Mouse (Mus musculus) brain, adult 2 months (tissue): Measurements from ENCODE around the gene Ftsj1.

Source experiments
- DNase-seq: peaks from one replicate; pipeline ENCODE4 v3.0.0; 2011; ENCODE audit warnings: low read depth, low spot score

The Ftsj1 gene

DNA sequence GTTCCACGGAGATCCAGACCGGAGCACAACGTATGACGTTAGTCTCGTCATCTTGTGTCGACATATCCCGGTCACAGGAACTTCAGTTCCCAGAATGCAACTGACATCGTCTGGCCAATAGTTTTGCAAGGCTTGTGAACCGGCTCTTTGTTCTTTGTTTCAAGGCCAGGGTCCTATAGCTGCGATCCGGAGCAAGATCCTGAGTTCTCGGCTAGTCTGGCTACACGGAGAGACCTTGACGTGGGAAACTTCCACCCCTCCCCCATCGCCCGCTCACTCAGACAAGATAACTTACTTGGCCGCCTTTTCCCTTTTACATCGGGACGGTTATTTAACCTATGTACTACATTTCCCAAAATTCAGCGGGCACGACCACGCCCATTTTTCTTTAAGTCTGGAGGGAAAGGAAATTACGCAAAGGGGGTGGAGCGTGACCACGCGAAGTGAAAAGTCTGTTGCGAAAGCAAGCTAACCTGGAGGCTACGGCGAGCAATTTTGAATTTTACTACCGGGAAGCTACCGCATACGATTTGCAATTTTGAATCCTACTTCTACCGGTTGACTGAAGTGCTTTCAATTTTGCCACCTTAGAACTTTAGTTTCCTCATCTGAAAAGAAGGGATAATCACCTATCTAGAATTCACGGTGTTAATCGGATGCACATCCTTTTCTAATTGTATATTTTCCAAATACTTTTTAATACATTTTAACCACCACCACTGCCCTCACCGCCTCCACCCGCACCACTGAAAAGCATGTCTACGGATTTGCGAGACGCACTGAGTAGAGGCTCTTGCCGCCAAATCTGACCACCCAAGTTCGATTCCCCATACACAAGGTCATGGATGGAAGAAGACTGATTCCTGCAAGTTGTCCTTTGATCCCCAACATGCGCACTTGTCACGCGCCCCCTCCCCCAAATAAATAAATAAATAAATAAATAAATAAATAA is at the start of gene Ftsj1:
TSS of gene Ftsj1 (minus strand) at position 73 of the 952 bp plus-strand sequence.
- DNase-seq, result peak; percentile 97

DNA sequence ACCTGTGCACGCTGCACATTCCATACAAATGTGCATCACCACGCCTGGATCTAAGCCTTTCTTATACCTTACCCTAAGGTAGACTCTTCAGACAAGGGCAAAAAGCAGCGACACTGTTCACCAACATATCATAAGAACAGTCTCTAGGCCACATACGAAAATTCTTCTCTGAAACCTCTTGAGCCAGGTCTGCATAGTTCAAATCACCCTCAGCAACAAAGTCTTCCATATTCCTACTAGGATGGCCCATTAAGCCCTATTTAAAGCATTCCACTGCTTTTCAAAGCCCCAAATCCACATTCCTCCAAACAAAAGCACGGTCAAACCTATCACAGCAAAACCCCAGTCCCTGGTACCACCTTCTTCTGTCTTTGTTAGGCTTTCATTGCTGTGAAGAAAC is 36.4 kb upstream of the Ftsj1 start:
- DNase-seq, result no peak

DNA sequence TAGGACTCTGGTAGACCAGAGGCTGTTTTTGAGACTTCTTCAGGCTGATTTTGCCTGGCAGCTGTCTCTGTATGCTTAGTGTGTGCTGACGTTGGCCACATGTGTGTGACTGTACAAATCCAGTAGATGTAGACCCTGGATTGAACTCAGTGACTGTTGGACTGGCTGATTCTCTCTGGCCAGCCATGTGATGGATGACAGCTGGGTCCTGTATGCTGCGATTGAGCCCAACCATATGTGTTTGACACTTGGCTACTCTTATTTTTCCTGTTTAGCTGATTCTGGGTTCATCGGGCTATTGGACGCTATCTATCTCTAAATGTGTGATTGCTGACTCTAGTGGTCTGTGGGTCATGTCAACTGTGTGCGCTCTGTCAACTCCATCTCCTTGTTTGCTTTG is 21.9 kb upstream of the Ftsj1 start:
- no peak for DNase-seq

DNA sequence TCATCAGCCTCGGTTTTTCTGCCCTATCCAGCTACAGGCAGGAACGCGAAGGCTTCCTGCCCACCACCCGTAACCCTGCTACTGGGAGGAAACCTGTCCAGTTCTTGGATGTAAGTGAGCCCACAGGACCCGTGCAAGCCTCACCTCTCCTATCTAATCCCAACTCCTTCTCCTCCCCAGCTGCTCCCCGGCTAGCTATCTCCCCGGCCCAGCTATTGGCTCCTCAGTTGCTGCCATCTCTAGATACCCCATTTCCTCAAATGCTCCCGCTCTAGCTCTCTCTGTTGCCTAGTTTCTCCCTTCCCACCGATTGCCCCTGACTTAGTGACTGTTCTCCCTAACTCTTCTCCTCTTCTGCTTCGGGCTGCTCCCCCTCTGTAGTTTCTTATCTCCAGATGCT is 19.8 kb upstream of the Ftsj1 start:
- no peak for DNase-seq

- DNase-seq, result no peak
Observed at GRCm38 (mm10) chrX:8271083-8271820, 19.0 kb upstream of the Ftsj1 start, which contains the start of gene Slc38a5. TSS of gene Slc38a5 (plus strand) at chrX:8271133.

- DNase-seq, result no peak
Observed at GRCm38 (mm10) chrX:8264222-8264621, 12.0 kb upstream of the Ftsj1 start.

- DNase-seq, result no peak
Observed at GRCm38 (mm10) chrX:8263156-8263804, 11.1 kb upstream of the Ftsj1 start.

- no peak for DNase-seq
Observed at GRCm38 (mm10) chrX:8259478-8259877, 7.3 kb upstream of the Ftsj1 start.

DNA sequence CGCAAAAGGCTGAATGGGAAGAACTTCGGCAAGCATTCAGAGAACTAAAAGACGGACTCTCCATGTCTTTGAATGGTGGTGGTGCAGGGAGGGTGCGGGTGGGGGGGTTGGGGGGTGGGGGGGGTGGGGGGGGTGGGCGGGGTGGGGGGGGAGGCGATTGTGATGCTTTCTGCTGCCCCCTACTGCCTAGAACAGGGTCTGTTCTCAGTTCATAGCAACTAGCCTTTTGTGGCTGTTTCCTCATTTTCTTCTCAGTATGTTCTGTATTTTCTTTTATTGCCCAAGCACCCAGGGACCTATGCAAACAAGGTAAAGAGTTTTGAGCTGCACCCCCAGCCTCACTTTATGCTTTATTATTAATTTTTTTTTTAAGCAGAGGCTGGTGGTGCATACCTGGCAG is 3.6 kb upstream of the Ftsj1 start:
- DNase-seq, result no peak

GRCm38 (mm10) chrX:8253711-8254110 is 1.5 kb upstream of the Ftsj1 start:
- DNase-seq, result no peak

- no peak for DNase-seq
Observed at GRCm38 (mm10) chrX:8251789-8252333, 345 bp downstream of the Ftsj1 start.

DNA sequence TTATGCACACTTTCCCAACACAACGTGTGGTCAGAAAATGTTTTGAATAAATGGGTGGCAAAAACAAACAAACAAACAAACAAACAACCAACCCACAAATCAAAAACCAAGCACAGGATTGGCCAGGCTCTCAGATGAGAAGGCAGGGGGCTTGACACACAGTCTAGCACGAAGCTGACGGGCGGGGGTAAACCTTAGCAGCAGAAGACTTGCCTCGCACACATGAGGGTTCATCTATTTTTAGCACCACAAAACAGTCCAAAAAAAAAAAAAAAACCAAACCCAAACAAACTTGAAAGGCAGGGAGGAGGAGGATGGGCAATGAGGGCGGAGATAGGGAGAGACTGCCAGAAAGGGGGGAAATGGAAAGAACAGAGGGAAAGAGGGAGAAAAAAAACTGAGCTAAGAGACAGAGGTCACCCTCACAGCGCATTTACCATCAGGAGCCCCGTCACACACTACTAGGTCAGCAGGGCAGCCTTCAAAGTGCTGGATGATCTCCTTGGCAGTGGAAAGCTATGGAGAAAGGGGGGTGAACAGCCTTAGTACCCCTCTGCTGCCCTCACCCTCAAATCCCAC is 3.6 kb downstream of the Ftsj1 start:
- DNase-seq, result no peak

GRCm38 (mm10) chrX:8247680-8248079 is 4.5 kb downstream of the Ftsj1 start:
- no peak for DNase-seq

- DNase-seq, result no peak
Observed at GRCm38 (mm10) chrX:8238804-8239395, 13.3 kb downstream of the Ftsj1 start.

GRCm38 (mm10) chrX:8236704-8237103 is 15.5 kb downstream of the Ftsj1 start:
- no peak for DNase-seq

GRCm38 (mm10) chrX:8233602-8234001 is 18.6 kb downstream of the Ftsj1 start:
- no peak for DNase-seq

GRCm38 (mm10) chrX:8230272-8230671 is 21.9 kb downstream of the Ftsj1 start:
- no peak for DNase-seq

GRCm38 (mm10) chrX:8223473-8223872 is 28.7 kb downstream of the Ftsj1 start:
- DNase-seq, result no peak

DNA sequence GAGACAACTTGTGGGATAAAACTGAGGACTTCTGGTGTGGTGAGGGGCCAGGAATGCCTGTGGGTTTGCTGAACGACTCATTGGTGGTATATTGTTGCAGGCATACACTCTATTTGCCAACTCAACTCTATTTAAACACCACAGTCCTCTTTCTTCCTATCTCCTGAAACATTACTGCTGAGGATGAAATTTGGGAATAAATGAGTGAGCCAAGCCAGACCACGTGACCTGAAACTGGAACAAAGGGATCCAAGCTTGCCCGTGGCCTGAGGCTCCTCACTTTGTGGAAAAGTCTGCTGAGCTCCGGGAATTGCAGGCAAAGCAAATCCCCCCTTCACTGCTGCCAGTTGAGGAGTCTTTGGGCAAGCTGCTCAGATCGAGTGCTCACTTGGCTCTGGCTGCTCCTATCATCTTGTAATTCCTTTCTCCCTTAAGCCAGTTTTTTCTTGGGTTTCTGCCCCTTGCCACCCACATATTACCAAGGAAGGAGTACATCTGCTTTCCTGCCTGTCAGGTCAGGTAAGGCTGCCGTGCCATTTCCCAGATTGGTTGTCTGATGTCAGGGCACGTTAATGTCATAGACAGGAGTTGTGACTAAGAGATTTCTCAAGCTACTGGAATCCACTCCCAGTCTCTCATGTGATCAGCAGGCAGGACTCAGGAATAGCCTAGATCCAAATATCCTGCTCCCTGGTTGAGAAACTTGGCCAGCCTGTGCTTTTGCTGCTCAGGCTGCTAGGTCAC is 29.4 kb downstream of the Ftsj1 start:
- DNase-seq, result peak; percentile 75

GRCm38 (mm10) chrX:8222296-8222677 is 29.9 kb downstream of the Ftsj1 start:
- peak; percentile 92 for DNase-seq
